Mouse (Mus musculus): ENCODE measurements around the gene Vmn1r112.
"Not testable (repeated sequence)": the region's sequence is repeated elsewhere in the genome, so short reads cannot be mapped to it uniquely, and the experiment has no call there.

The Vmn1r112 gene

GRCm38 (mm10) chr7:20770885-20771284, at the start of gene Vmn1r112:
Gene Vmn1r112 (plus strand): TSS chr7:20771185.
- not testable (repeated sequence) for DNase-seq

GRCm38 (mm10) chr7:20730524-20730923, 40.5 kb upstream of the Vmn1r112 start, which contains the start of gene Gm10668:
Gene Gm10668 (minus strand): TSS chr7:20730624.
- DNase-seq = not testable (repeated sequence)

- not testable (repeated sequence) for DNase-seq
Measured at GRCm38 (mm10) chr7:20786985-20787384, 16.0 kb downstream of the Vmn1r112 start, which contains the start of gene Vmn1r113. Gene Vmn1r113 (plus strand): TSS chr7:20787285.

- DNase-seq = not testable (repeated sequence)
Measured at GRCm38 (mm10) chr7:20812086-20812485, 41.1 kb downstream of the Vmn1r112 start, which contains the start of gene Vmn1r114. Gene Vmn1r114 (minus strand): TSS chr7:20812186.
